Mouse (Mus musculus): ENCODE measurements around the gene Spata21. TPM values are rescaled to one million over a fixed set of nuclear protein-coding genes. Genes with fewer than 3 reads are reported as not detected.

Gene Spata21
- 0.05 TPM in 1 of 2 replicates, not detected in the other for polyA plus RNA-seq (2016; fragmentation: Nextera tagmentation; extraction: Ambion mirVana)

GRCm38 (mm10) chr4:141088033-141088432 is at the start of gene Spata21:
Gene Spata21, plus strand, starts transcription at chr4:141088333.
- Histone ChIP-seq H3K4me3 (no peak within 1 kb of the TSS), H3K27ac (no peak within 1 kb of the TSS), H3K27me3 (ENCODE audit: insufficient read depth, poor library complexity, severe bottlenecking) (peaks cover 7% of the 10 kb centered on the region; the same call in 1 of the 2 replicates), H3K36me3 (no peaks in the 10 kb centered on the region), H3K9me3 (no peaks in the 10 kb centered on the region), H3K4me1 (no peaks in the 10 kb centered on the region; the same call in 1 of the 2 replicates)
- no peak for DNase-seq (ENCODE audit: low spot score)
- WGBS = 75% methylated on average over 6 of the region's 6 CpGs

DNA sequence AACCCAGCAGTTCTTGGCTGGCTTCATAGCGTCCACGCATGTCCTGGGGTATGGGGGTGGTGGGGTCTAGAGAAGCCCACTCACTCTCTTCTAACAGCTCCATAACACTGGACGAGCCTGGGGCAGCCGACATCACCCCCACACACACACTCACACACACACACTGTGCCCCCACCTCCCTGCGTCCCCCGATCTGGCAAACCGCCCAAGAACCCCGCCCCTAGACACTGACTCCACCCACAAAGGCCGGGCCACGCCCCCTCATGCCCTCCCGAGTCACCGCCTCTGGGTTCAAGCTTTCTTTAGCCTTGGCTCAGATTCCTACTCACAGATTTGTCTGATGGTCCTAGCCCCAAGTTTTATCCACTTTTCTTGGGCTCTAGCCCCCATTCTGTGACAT is 47.0 kb upstream of the Spata21 start:
- DNase-seq (ENCODE audit: low spot score) = no peak
- Histone ChIP-seq H3K27me3 (ENCODE audit: insufficient read depth, poor library complexity, severe bottlenecking) (no peaks in the 10 kb centered on the region), H3K9me3 (no peaks in the 10 kb centered on the region), H3K36me3 (peaks cover 63% of the 10 kb centered on the region), H3K4me1 (peaks cover 16% of the 10 kb centered on the region), H3K4me3 (peak overlapping the region; percentile 13; the same call in 1 of the 2 replicates), H3K27ac (no peak overlapping the region)
- 35% methylated on average over 12 of the region's 12 CpGs for WGBS

DNA sequence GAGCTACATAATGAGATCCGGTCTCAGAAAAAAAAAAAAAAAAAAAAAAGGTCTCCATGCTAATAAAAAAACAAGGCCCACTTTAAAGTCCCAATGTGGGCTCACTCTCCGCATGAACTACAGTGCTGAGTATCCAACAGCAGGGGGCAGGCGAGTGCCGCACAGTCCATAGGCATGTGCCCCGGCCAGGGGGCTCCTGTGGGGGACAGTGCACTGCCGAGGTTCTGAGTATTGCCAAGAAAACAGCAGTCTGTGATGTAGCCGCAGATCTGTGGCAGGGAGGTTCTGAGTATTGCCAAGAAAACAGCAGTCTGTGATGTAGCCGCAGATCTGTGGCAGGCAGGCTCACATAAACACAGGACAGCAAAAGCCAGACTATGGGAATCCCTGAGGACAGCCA is 43.3 kb upstream of the Spata21 start:
- WGBS = 24% methylated on average over 8 of the region's 8 CpGs
- Histone ChIP-seq H3K27me3 (ENCODE audit: insufficient read depth, poor library complexity, severe bottlenecking) (no peaks in the 10 kb centered on the region), H3K4me1 (peaks cover 28% of the 10 kb centered on the region), H3K4me3 (no peak overlapping the region), H3K9me3 (no peaks in the 10 kb centered on the region), H3K27ac (no peak overlapping the region), H3K36me3 (peaks cover 60% of the 10 kb centered on the region)
- no peak for DNase-seq (ENCODE audit: low spot score)

DNA sequence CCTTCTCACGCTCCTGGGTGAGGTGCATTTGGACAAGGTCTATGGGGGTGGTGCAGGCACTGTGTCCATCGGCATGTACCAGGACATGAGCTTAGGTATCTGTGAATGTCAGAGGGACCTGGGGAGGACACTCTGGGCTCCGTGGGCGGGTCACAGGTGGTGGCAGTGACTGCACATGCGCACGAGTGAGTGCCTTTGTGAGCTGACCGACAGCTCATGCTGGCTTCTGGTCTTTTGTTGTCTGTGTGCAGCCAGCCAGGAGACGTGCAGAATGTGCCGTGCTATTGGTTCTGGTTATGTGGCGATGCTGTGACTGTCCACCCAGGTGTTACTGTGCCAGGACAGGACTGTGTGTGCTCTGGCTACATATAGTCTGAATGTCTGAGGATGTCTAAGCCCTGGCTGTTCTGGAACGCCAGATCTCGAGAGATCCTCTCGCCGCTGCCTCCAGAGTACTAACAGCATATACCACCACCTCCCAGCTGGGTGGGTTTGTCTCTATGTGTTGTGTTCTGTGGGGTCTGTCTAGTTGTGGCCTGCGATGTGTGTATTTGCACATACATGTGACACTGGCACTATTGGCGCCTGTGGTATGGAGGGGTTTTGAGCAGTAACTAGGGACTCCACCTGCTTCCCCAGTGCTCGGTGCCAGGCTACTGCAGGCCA is 39.2 kb upstream of the Spata21 start:
- WGBS = 90% methylated on average over 17 of the region's 17 CpGs
- Histone ChIP-seq H3K4me1 (peaks cover 36% of the 10 kb centered on the region), H3K27ac (no peak overlapping the region), H3K27me3 (ENCODE audit: insufficient read depth, poor library complexity, severe bottlenecking) (no peaks in the 10 kb centered on the region), H3K4me3 (no peak overlapping the region), H3K9me3 (no peaks in the 10 kb centered on the region), H3K36me3 (peaks cover 40% of the 10 kb centered on the region)
- DNase-seq (ENCODE audit: low spot score) = no peak

- Histone ChIP-seq H3K4me3 (no peak overlapping the region), H3K27me3 (ENCODE audit: insufficient read depth, poor library complexity, severe bottlenecking) (no peaks in the 10 kb centered on the region), H3K36me3 (peaks cover 42% of the 10 kb centered on the region), H3K9me3 (no peaks in the 10 kb centered on the region), H3K4me1 (peaks cover 40% of the 10 kb centered on the region), H3K27ac (no peak overlapping the region)
- no peak for DNase-seq (ENCODE audit: low spot score)
- WGBS = 57% methylated on average over 4 of the region's 4 CpGs
Measured at GRCm38 (mm10) chr4:141049476-141049835, 38.7 kb upstream of the Spata21 start.

GRCm38 (mm10) chr4:141052442-141052841 is 35.7 kb upstream of the Spata21 start:
- Histone ChIP-seq H3K36me3 (peaks cover 53% of the 10 kb centered on the region), H3K4me1 (peaks cover 25% of the 10 kb centered on the region), H3K4me3 (no peak overlapping the region), H3K9me3 (no peaks in the 10 kb centered on the region), H3K27ac (no peak overlapping the region), H3K27me3 (ENCODE audit: insufficient read depth, poor library complexity, severe bottlenecking) (no peaks in the 10 kb centered on the region)
- WGBS = 84% methylated on average over 12 of the region's 12 CpGs
- no peak for DNase-seq (ENCODE audit: low spot score)

DNA sequence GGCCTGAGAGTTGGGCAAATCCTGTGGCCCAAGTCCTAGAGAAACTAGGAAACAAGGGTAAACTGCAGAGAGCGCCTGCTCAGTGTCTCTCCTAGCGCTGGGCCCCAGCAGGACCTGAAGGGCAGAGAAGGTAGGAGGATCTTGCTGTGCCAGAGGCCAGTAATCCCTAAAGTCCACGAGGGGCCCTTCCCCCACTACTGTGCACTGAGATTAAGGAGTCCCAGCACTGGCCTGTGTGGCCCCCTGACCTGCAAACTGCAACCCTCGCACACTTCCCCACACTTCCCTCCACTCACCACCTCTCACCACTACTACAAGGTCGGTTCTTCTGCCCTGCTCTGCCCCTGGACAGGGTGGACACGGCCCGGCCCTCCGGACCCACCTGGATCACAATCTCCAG is 35.0 kb upstream of the Spata21 start:
- WGBS = 45% methylated on average over 8 of the region's 8 CpGs
- peak overlapping the region; percentile 87 for H3K27ac ChIP-seq
- no peaks in the 10 kb centered on the region for H3K9me3 ChIP-seq
- peak overlapping the region; percentile 12; the same call in 1 of the 2 replicates for H3K4me3 ChIP-seq
- H3K4me1 ChIP-seq = peaks cover 25% of the 10 kb centered on the region
- no peaks in the 10 kb centered on the region for H3K27me3 ChIP-seq (ENCODE audit: insufficient read depth, poor library complexity, severe bottlenecking)
- H3K36me3 ChIP-seq = peaks cover 58% of the 10 kb centered on the region
- no peak for DNase-seq (ENCODE audit: low spot score)

GRCm38 (mm10) chr4:141053568-141054161 is 34.5 kb upstream of the Spata21 start:
- 41% methylated on average over 17 of the region's 17 CpGs for WGBS
- no peak for DNase-seq (ENCODE audit: low spot score)
- H3K27ac ChIP-seq = peak overlapping the region; percentile 87
- H3K4me3 ChIP-seq = peak overlapping the region; percentile 36
- peaks cover 26% of the 10 kb centered on the region for H3K4me1 ChIP-seq
- peaks cover 52% of the 10 kb centered on the region for H3K36me3 ChIP-seq
- H3K9me3 ChIP-seq = no peaks in the 10 kb centered on the region
- H3K27me3 ChIP-seq (ENCODE audit: insufficient read depth, poor library complexity, severe bottlenecking) = no peaks in the 10 kb centered on the region

GRCm38 (mm10) chr4:141056970-141057369 is 31.2 kb upstream of the Spata21 start:
- Histone ChIP-seq H3K4me3 (no peak overlapping the region), H3K27me3 (ENCODE audit: insufficient read depth, poor library complexity, severe bottlenecking) (no peaks in the 10 kb centered on the region), H3K36me3 (peaks cover 41% of the 10 kb centered on the region), H3K9me3 (no peaks in the 10 kb centered on the region), H3K4me1 (peaks cover 44% of the 10 kb centered on the region), H3K27ac (no peak overlapping the region)
- WGBS = 94% methylated on average over 10 of the region's 10 CpGs
- DNase-seq (ENCODE audit: low spot score) = no peak

DNA sequence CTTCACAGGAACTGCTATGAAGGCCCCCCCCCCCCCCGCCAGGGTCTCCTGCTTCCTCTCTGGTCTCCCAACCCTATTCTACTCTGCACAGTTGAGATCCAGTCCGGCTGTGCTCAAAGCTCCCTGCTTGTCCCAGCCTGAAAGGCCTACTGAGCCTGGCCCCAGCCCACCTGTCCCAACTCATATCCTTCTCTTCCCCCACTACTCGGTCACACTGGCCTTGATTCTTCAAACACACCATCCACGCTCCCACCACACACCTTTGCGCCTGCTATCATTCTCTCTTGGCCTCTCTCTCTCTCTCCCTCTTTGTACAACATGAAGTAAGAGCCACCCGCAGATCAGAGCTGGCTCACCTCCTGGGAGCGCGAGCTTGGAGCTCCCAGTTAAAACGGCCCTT is 29.3 kb upstream of the Spata21 start:
- Histone ChIP-seq H3K27ac (0 out of 2 replicates have a peak overlapping the region, but pooled peaks have one; percentile 4), H3K27me3 (ENCODE audit: insufficient read depth, poor library complexity, severe bottlenecking) (no peaks in the 10 kb centered on the region), H3K4me1 (peaks cover 31% of the 10 kb centered on the region), H3K9me3 (no peaks in the 10 kb centered on the region), H3K4me3 (no peak overlapping the region), H3K36me3 (peaks cover 36% of the 10 kb centered on the region)
- WGBS = 79% methylated on average over 9 of the region's 9 CpGs
- no peak for DNase-seq (ENCODE audit: low spot score)

GRCm38 (mm10) chr4:141059616-141060425 is 28.3 kb upstream of the Spata21 start:
- 2% methylated on average over 32 of the region's 32 CpGs for WGBS
- DNase-seq (ENCODE audit: low spot score) = no peak
- peak overlapping the region; percentile 77 for H3K4me3 ChIP-seq
- H3K27me3 ChIP-seq (ENCODE audit: insufficient read depth, poor library complexity, severe bottlenecking) = no peaks in the 10 kb centered on the region
- H3K27ac ChIP-seq = peak overlapping the region; percentile 97
- H3K4me1 ChIP-seq = peaks cover 26% of the 10 kb centered on the region
- H3K9me3 ChIP-seq = no peaks in the 10 kb centered on the region
- peaks cover 28% of the 10 kb centered on the region for H3K36me3 ChIP-seq

- no peaks in the 10 kb centered on the region for H3K27me3 ChIP-seq (ENCODE audit: insufficient read depth, poor library complexity, severe bottlenecking)
- H3K4me3 ChIP-seq = peak within 1 kb of the TSS; percentile 77
- peaks cover 26% of the 10 kb centered on the region for H3K4me1 ChIP-seq
- under 1% methylated on average over 77 of the region's 77 CpGs for WGBS
- peak within 1 kb of the TSS; percentile 97 for H3K27ac ChIP-seq
- no peaks in the 10 kb centered on the region for H3K9me3 ChIP-seq
- peak; percentile 99 for DNase-seq (ENCODE audit: low spot score)
- peaks cover 24% of the 10 kb centered on the region for H3K36me3 ChIP-seq
Measured at GRCm38 (mm10) chr4:141060426-141061301, 27.5 kb upstream of the Spata21 start, which contains the start of gene Crocc. Gene Crocc, minus strand, starts transcription at chr4:141060550.

All from heart, embryonic 10.5 days (tissue).